Comparison of ENCODE assay signal across 25 mouse cellular contexts in genomic region chr17:70868577-70869229, GRCm38 (mm10).
"Had no signal": no experiment of that assay in that cellular context is flagged by ENCODE, and none has a peak within 500 bp of the region (broad histone marks: within the 10 kb centered on the region; RNA-seq: fewer than 3 reads in every experiment).

No protein-coding gene starts in this region.

- H3K9me3 ChIP-seq: hindbrain, embryonic 10.5 days; hindbrain, embryonic 12.5 days; kidney, embryonic 15.5 days; limb, embryonic 10.5 days had no signal

- H3K27ac ChIP-seq: heart, adult 2 months; hindbrain, embryonic 10.5 days; hindbrain, embryonic 12.5 days; hindbrain, embryonic 14.5 days; kidney, embryonic 15.5 days; kidney, postnatal 0 days; limb, embryonic 10.5 days; limb, embryonic 12.5 days had no signal

- H3K27me3 ChIP-seq: hindbrain, embryonic 12.5 days; kidney, embryonic 15.5 days; limb, embryonic 12.5 days had no signal

- H3K4me2 ChIP-seq: heart, embryonic 11.5 days; hindbrain, embryonic 12.5 days; hindbrain, embryonic 14.5 days; kidney, embryonic 15.5 days; limb, embryonic 12.5 days; liver, embryonic 11.5 days had no signal

- H3K36me3 ChIP-seq: hindbrain, embryonic 12.5 days; kidney, embryonic 15.5 days; limb, embryonic 12.5 days had no signal

- ATAC-seq: hindbrain, embryonic 16.5 days; intestine, embryonic 16.5 days had no signal

- H3K9ac ChIP-seq: hindbrain, embryonic 12.5 days; hindbrain, embryonic 14.5 days; kidney, embryonic 15.5 days; limb, embryonic 12.5 days had no signal

- DNase-seq: gastrocnemius, postnatal 14 days; gastrocnemius, postnatal 36 days; heart, adult 11 months; heart, adult 2 months; heart, postnatal 10 days; heart, postnatal 4 days; kidney, adult 11 months; kidney, adult 2 months; kidney, adult 9 months; kidney, postnatal 14 days; kidney, postnatal 36 days; layer of hippocampus, adult 9-11 months; layer of hippocampus, postnatal 36 days; liver had no signal

- H3K4me3 ChIP-seq: heart, adult 2 months; hindbrain, embryonic 10.5 days; hindbrain, embryonic 12.5 days; kidney, embryonic 15.5 days; limb, embryonic 10.5 days; limb, embryonic 12.5 days had no signal
